Mouse (Mus musculus) limb, embryonic 12.5 days (tissue): ENCODE measurements at regions not wholly inside any gene's neighbourhood (a gene's known extent, or its start where the extent isn't known, plus 50 kb on each side); places are given as distances from the start of the nearest gene placed in this dataset.

Source experiments
- ATAC-seq: fragments of 200-750 bp; cut with Nextera tagmentation; 2 replicates; pipeline ENCODE4 v1.8.0; 2017; ENCODE audit warnings: low read depth, moderate TSS enrichment; ENCODE audit not compliant: insufficient number of reproducible peaks, insufficient read depth, low FRiP score, low TSS enrichment
- H3K27ac ChIP-seq: fragments of 300-500 bp; sonication (generic); 2 replicates; pipeline ENCODE4 v1.5.1; 2016; ENCODE audit warnings: mild to moderate bottlenecking, moderate library complexity
- H3K27me3 ChIP-seq: fragments of 300-500 bp; sonication (generic); 2 replicates; pipeline ENCODE4 v1.6.1; 2016; ENCODE audit warnings: mild to moderate bottlenecking, moderate library complexity
- H3K36me3 ChIP-seq: fragments of 300-500 bp; sonication (generic); 2 replicates; pipeline ENCODE4 v1.6.1; 2016; ENCODE audit warnings: mild to moderate bottlenecking, moderate library complexity
- H3K4me1 ChIP-seq: fragments of 300-500 bp; sonication (generic); replicated peaks from 2 replicates; pipeline ENCODE4 v1.6.1; 2016
- H3K4me2 ChIP-seq: fragments of 300-500 bp; sonication (generic); 2 replicates; pipeline ENCODE4 v1.6.1; 2016; ENCODE audit warnings: mild to moderate bottlenecking, moderate library complexity
- H3K4me3 ChIP-seq: fragments of 300-500 bp; sonication (generic); replicated peaks from 2 replicates; pipeline ENCODE4 v1.5.1; 2016; ENCODE audit warnings: mild to moderate bottlenecking
- H3K9ac ChIP-seq: fragments of 300-500 bp; sonication (generic); replicated peaks from 2 replicates; pipeline ENCODE4 v1.6.1; 2016; ENCODE audit warnings: mild to moderate bottlenecking, moderate library complexity
- H3K9me3 ChIP-seq: fragments of 300-500 bp; sonication (generic); 2 replicates; pipeline ENCODE4 v1.6.1; 2016; ENCODE audit warnings: mild to moderate bottlenecking, moderate library complexity
- WGBS: fragments of 180-500 bp; shearing (Covaris S2); methylation state at CpG from one replicate; pipeline ENCODE4 v1.1.7; 2016; 5-methylcytosine and 5-hydroxymethylcytosine counted together

DNA sequence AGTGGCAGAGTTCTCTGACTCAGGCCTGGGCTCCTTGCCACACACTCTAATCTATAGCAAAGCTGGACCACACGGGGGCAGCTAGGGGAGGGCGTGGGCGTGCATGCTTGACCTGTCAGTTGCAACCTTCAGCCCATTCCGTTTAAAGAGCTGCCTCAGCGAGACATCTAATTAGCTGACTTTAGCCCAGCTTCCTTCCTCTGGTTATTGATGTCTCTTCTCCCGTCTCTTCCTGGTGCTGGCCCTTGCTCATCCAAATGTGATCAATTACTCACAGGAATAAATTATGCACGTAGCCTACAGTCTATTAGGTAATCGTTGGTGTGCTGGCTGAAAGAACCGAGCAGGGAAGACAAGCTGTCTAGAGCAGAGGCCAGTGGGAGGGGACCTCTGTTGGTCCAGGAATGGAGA lies 219.0 kb downstream of the Rplp1 start:
- Histone ChIP-seq H3K9me3 (no peaks in the 10 kb centered on the region), H3K4me2 (no peak overlapping the region), H3K27me3 (peaks cover 12% of the 10 kb centered on the region), H3K27ac (no peak overlapping the region), H3K36me3 (no peaks in the 10 kb centered on the region), H3K9ac (no peak overlapping the region), H3K4me1 (peaks cover 42% of the 10 kb centered on the region), H3K4me3 (no peak overlapping the region)
- no peak for ATAC-seq
- WGBS: 10% methylated on average over 9 of the region's 9 CpGs

DNA sequence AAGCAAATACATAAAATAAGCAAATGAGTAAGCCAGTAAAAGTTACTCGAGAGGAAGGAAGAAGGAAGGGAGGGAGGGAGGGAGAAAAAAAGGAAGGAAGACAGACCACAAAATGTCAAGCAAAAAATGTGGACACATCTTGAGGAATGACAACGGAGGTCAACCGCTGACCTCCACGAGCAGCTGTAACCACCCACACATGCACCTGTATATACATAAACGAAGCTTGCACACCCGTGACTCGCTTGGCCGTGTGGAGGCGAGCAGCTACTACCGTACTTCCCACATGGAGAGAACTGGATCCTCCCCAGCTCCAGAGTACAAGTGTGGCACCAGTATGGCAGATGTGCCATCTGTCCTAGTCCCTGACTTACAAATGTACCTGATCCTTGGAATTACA lies 220.1 kb downstream of the Rplp1 start:
- Histone ChIP-seq H3K36me3 (no peaks in the 10 kb centered on the region), H3K4me2 (no peak overlapping the region), H3K27ac (no peak overlapping the region), H3K9ac (no peak overlapping the region), H3K27me3 (peaks cover 7% of the 10 kb centered on the region; the same call in 1 of the 2 replicates), H3K4me1 (peaks cover 43% of the 10 kb centered on the region), H3K4me3 (no peak overlapping the region), H3K9me3 (no peaks in the 10 kb centered on the region)
- 82% methylated on average over 10 of the region's 10 CpGs for WGBS
- no peak for ATAC-seq

DNA sequence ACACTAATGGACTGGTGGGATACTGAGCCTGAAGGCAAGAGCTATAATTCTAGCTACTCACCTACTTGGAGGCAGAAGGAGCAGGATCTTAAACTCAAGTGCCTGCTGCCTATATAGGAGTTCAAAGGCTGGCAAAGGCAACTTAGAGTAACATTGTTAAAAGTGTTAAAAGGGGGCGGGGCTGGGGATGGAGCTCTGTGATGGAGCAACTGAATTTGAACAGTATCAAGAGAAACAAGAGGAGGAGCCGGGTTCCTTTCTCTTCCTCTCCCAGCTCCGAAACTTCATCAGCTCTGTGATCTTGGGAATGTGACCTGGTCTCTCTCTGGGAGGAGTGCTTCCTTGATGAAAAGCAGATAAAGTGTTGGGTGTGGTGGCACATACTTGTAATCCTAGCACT lies 223.6 kb downstream of the Rplp1 start:
- H3K27ac ChIP-seq: peak overlapping the region; percentile 76; the same call in 1 of the 2 replicates
- peaks cover 34% of the 10 kb centered on the region for H3K4me1 ChIP-seq
- H3K4me2 ChIP-seq: no peak overlapping the region
- no peak for ATAC-seq
- H3K9ac ChIP-seq: no peak overlapping the region
- no peaks in the 10 kb centered on the region for H3K9me3 ChIP-seq
- 44% methylated on average over 3 of the region's 3 CpGs for WGBS
- H3K27me3 ChIP-seq: no peaks in the 10 kb centered on the region
- H3K36me3 ChIP-seq: no peaks in the 10 kb centered on the region
- H3K4me3 ChIP-seq: no peak overlapping the region

DNA sequence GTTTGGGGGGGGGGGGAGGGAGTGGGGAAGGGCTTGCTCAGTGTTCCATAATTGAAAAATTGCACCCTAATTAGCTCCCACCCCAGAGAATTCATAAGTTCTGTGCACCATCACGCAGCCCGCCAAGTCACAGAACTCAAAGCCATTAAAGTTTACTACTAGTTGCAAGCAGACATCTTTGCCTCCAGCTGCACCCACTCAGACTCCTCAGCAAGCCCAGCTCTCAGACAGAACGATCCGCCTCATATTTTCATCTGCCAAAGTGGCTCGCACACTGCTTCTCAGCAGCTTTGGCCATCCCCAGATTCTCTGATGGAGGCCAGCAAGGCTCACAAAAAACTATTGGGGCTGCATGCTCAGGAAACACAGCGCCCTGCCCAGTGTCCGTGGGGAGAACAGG lies 224.4 kb downstream of the Rplp1 start:
- ATAC-seq: no peak
- Histone ChIP-seq H3K27me3 (no peaks in the 10 kb centered on the region), H3K36me3 (no peaks in the 10 kb centered on the region), H3K4me1 (peaks cover 25% of the 10 kb centered on the region), H3K27ac (peak overlapping the region; percentile 76), H3K4me2 (no peak overlapping the region), H3K9ac (no peak overlapping the region), H3K4me3 (no peak overlapping the region), H3K9me3 (no peaks in the 10 kb centered on the region)
- WGBS: 32% methylated on average over 7 of the region's 7 CpGs

DNA sequence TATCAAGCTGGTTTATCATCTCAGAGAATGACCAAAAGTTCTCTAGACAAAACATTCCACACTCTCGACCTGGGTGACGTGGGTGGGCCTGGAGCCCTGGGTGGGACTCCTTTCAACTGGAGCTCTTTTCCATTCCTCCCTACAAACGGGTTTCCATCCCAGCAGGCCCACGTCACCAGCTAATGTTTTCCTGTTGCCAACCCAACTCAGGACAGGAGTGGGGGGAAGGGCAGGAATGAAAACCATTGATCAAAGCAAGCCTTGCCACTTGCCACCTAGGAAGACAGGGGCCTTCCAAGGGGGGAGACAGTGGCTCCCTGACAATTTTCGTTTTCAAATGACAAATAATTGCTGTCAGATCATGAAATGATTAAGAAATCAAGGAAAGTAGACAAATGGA lies 224.8 kb downstream of the Rplp1 start:
- Histone ChIP-seq H3K4me2 (no peak overlapping the region), H3K4me1 (peaks cover 26% of the 10 kb centered on the region), H3K9ac (no peak overlapping the region), H3K27ac (0 out of 2 replicates have a peak overlapping the region, but pooled peaks have one; percentile 13), H3K36me3 (no peaks in the 10 kb centered on the region), H3K9me3 (no peaks in the 10 kb centered on the region), H3K4me3 (no peak overlapping the region), H3K27me3 (no peaks in the 10 kb centered on the region)
- ATAC-seq: no peak
- 12% methylated on average over 5 of the region's 5 CpGs for WGBS

DNA sequence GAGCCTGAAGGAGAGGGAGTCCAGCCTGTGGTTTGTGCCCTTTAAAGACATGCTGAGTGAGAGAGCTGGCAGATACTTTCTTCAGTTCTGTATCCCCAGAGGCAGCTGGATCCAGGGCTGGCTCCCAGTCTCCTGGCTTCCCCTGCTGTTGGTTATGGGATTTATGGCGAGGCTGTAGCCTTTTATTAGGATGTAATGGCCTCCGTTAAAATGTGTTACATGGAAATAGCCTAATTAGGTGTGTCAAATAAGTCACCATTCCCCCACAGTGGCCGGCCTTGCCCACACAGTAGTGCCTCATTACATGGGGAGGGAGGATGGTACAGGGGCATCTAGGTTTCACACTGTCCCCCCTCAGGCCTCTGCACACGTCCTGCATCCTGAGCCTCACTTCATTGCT lies 230.8 kb downstream of the Rplp1 start:
- no peak overlapping the region for H3K27ac ChIP-seq
- H3K4me2 ChIP-seq: no peak overlapping the region
- no peak; the same call in 1 of the 2 replicates for ATAC-seq
- no peaks in the 10 kb centered on the region for H3K9me3 ChIP-seq
- H3K9ac ChIP-seq: no peak overlapping the region
- 13% methylated on average over 4 of the region's 4 CpGs for WGBS
- no peaks in the 10 kb centered on the region for H3K36me3 ChIP-seq
- peaks cover 9% of the 10 kb centered on the region; the same call in 1 of the 2 replicates for H3K27me3 ChIP-seq
- H3K4me1 ChIP-seq: peaks cover 45% of the 10 kb centered on the region
- no peak overlapping the region for H3K4me3 ChIP-seq

DNA sequence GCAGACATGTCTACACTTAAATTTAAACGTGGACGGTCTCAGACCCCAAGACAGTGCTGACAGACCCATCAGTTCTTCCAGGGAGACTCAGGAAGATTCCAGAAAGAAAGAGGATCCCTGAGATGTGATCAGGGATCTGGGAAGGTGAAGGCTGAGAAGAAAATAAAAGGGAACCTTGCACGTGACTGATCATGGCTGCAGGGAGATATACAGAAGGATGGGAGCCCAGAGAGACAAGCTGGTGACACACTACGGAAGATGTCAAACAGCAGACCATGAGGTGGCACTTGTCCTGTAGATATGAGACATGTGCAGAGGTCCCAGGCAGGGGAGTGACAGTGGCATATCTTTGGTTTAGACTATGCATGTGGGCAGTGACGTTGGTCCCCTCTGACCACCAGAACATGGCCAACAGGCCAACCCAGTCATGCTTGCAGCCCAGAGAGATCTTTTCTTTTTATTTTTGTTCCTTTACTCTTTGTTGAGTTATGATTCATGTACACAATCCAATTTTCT lies 231.5 kb downstream of the Rplp1 start:
- H3K9me3 ChIP-seq: no peaks in the 10 kb centered on the region
- no peak overlapping the region for H3K27ac ChIP-seq
- no peak for ATAC-seq
- no peak overlapping the region for H3K4me3 ChIP-seq
- H3K4me1 ChIP-seq: peaks cover 44% of the 10 kb centered on the region
- peaks cover 9% of the 10 kb centered on the region; the same call in 1 of the 2 replicates for H3K27me3 ChIP-seq
- H3K36me3 ChIP-seq: no peaks in the 10 kb centered on the region
- H3K4me2 ChIP-seq: no peak overlapping the region
- 87% methylated on average over 5 of the region's 5 CpGs for WGBS
- no peak overlapping the region for H3K9ac ChIP-seq

DNA sequence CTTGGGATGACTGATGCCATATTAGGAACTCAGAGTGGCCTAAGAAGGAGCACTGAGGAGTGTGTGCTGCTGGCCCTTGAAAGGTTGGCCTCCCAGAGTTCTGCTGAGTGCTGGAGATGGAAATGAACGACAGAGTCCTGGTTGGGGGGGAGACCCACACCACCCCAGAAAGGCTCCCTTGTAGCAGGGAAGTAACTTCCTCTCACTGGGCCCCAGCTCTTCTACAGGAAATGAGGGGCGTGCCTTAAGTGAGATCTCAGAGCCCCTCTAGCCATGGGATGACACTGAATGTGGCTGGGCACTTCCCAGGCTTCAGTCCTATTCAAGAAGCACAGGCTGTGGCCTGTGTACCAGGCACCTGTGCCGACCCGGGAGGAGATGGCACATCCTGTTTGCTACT lies 232.0 kb downstream of the Rplp1 start:
- H3K36me3 ChIP-seq: no peaks in the 10 kb centered on the region
- peaks cover 9% of the 10 kb centered on the region; the same call in 1 of the 2 replicates for H3K27me3 ChIP-seq
- no peak overlapping the region for H3K4me2 ChIP-seq
- no peaks in the 10 kb centered on the region for H3K9me3 ChIP-seq
- no peak overlapping the region for H3K9ac ChIP-seq
- H3K27ac ChIP-seq: no peak overlapping the region
- H3K4me3 ChIP-seq: no peak overlapping the region
- ATAC-seq: no peak
- peaks cover 44% of the 10 kb centered on the region for H3K4me1 ChIP-seq
- WGBS: 60% methylated on average over 4 of the region's 4 CpGs

DNA sequence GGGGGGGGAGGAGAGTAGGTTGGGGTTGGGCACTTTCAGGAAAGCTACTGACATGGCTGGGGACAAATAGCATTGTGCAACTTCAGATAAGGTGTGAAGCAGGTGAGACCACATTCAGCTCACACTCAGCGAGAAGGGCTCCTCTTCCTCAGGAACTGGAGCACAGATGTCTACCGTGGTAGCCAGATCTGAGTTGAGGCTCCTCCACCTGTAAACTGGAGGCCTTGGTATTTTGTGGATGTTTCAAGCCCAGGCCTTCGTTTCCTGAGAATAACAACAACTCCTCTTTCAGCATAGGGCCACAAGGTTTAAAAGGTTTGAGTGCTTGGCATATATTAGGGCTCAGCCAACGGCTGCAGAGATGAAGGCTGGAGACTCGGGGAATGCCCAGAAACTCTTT lies 232.9 kb downstream of the Rplp1 start:
- H3K4me1 ChIP-seq: peaks cover 47% of the 10 kb centered on the region
- ATAC-seq: no peak
- peaks cover 9% of the 10 kb centered on the region; the same call in 1 of the 2 replicates for H3K27me3 ChIP-seq
- no peaks in the 10 kb centered on the region for H3K9me3 ChIP-seq
- no peak overlapping the region for H3K27ac ChIP-seq
- no peak overlapping the region for H3K9ac ChIP-seq
- no peaks in the 10 kb centered on the region for H3K36me3 ChIP-seq
- no peak overlapping the region for H3K4me2 ChIP-seq
- no peak overlapping the region for H3K4me3 ChIP-seq
- 60% methylated on average over 5 of the region's 5 CpGs for whole genome bisulfite sequencing

DNA sequence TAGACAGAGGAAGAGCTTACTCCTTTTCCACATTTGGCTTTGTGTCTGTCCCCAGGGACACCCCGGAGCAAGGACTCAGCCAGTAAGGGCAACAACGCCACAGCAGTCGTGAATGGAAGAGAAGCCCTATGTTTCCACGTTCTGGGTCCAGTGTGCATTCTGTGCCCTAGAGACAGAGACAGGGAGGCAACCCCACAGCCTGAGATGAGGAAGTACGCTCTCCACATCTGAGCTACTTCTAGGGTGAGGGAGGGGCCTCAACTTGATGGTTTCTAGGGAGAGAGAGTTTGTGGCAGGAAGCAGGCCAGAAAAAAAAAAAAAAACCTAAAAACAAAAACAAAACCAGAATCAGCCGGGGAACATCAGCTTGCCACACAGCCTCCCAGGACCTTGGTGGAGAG lies 233.4 kb downstream of the Rplp1 start:
- no peak overlapping the region for H3K27ac ChIP-seq
- 39% methylated on average over 6 of the region's 6 CpGs for WGBS
- H3K4me2 ChIP-seq: no peak overlapping the region
- H3K4me3 ChIP-seq: no peak overlapping the region
- H3K27me3 ChIP-seq: peaks cover 9% of the 10 kb centered on the region; the same call in 1 of the 2 replicates
- no peak for ATAC-seq
- H3K9ac ChIP-seq: no peak overlapping the region
- H3K4me1 ChIP-seq: peaks cover 47% of the 10 kb centered on the region
- H3K9me3 ChIP-seq: no peaks in the 10 kb centered on the region
- no peaks in the 10 kb centered on the region for H3K36me3 ChIP-seq

DNA sequence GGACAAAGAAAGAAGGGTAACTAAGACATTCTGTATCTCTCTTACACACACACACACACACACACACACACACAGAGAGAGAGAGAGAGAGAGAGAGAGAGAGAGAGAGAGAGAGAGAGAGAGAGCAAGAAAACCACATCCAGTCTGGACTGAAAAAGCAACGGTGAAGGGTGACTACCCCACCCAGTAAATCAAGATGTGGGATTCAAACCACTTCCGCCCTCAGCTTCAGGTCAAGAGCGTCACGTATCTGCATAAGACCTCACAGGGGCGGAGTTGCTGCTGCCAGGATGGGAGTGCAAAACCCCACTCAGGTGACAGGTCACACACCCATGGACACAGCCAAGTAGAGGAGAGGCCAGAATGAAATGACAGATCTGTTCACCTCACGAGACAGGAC lies 234.7 kb downstream of the Rplp1 start:
- Histone ChIP-seq H3K9ac (no peak overlapping the region), H3K27ac (no peak overlapping the region), H3K4me1 (peaks cover 50% of the 10 kb centered on the region), H3K36me3 (no peaks in the 10 kb centered on the region), H3K4me2 (no peak overlapping the region), H3K9me3 (no peaks in the 10 kb centered on the region), H3K27me3 (peaks cover 9% of the 10 kb centered on the region; the same call in 1 of the 2 replicates), H3K4me3 (no peak overlapping the region)
- 79% methylated on average over 6 of the region's 6 CpGs for WGBS
- no peak for ATAC-seq

DNA sequence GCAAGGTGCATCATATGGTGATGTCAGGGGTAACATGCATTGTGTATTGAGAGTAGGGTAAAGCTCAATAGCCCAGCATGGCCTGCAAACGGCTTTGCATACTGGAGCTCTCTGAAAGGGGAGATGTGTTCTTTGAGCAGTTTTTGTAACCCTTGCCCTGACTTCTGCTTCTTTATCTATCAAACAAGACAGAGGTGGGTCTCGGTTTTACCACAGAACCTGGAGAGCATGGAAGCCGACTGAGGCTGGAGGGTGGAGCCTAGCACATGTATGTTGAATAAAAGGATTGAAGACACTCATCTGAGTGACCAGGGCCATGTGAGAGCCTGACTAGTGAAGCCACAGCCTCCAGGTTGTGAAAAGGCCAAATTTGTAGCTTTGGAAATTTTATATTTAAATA lies 236.7 kb downstream of the Rplp1 start:
- Histone ChIP-seq H3K4me3 (no peak overlapping the region), H3K9ac (no peak overlapping the region), H3K4me2 (no peak overlapping the region), H3K36me3 (no peaks in the 10 kb centered on the region), H3K4me1 (peaks cover 48% of the 10 kb centered on the region), H3K27ac (no peak overlapping the region), H3K9me3 (no peaks in the 10 kb centered on the region), H3K27me3 (peaks cover 1% of the 10 kb centered on the region; the same call in 1 of the 2 replicates)
- WGBS: 74% methylated on average over 3 of the region's 3 CpGs
- ATAC-seq: no peak
